Mouse (Mus musculus) lung, embryonic 15.5 days (tissue): ENCODE measurements at regions not wholly inside any gene's neighbourhood (a gene's known extent, or its start where the extent isn't known, plus 50 kb on each side); places are given as distances from the start of the nearest gene placed in this dataset.
A peak's percentile ranks its signal among the peaks of the same experiment; 100 is the strongest.

Experiments used
- ATAC-seq: fragments of 200-750 bp; cut with Nextera tagmentation; 2 replicates; pipeline ENCODE4 v1.8.0; 2017; ENCODE audit warnings: moderate number of reproducible peaks, borderline replicate concordance; ENCODE audit not compliant: low FRiP score, low TSS enrichment; ENCODE audit errors: extremely low read depth
- H3K27ac ChIP-seq: fragments of 300-500 bp; sonication (generic); 2 replicates; pipeline ENCODE4 v1.5.1; 2015; ENCODE audit warnings: moderate library complexity, mild to moderate bottlenecking, inconsistent platforms
- H3K27me3 ChIP-seq: fragments of 300-500 bp; sonication (generic); 2 replicates; pipeline ENCODE4 v1.6.1; 2015; ENCODE audit warnings: inconsistent platforms
- H3K36me3 ChIP-seq: fragments of 300-500 bp; sonication (generic); 2 replicates; pipeline ENCODE4 v1.6.1; 2015; ENCODE audit warnings: inconsistent platforms
- H3K4me1 ChIP-seq: fragments of 300-500 bp; sonication (generic); 2 replicates; pipeline ENCODE4 v1.6.1; 2015; ENCODE audit warnings: inconsistent platforms
- H3K4me2 ChIP-seq: fragments of 300-500 bp; sonication (generic); 2 replicates; pipeline ENCODE4 v1.6.1; 2015; ENCODE audit warnings: inconsistent platforms, mild to moderate bottlenecking, moderate library complexity
- H3K4me3 ChIP-seq: fragments of 300-500 bp; sonication (generic); 2 replicates; pipeline ENCODE4 v1.5.1; 2015; ENCODE audit warnings: mild to moderate bottlenecking, inconsistent platforms
- H3K9ac ChIP-seq: fragments of 300-500 bp; sonication (generic); 2 replicates; pipeline ENCODE4 v1.6.1; 2015; ENCODE audit warnings: inconsistent platforms
- H3K9me3 ChIP-seq: fragments of 300-500 bp; sonication (generic); 2 replicates; pipeline ENCODE4 v1.6.1; 2016; ENCODE audit warnings: inconsistent platforms
- WGBS: fragments of 180-500 bp; shearing (Covaris S2); methylation state at CpG from one replicate; pipeline ENCODE4 v1.1.7; 2015; 5-methylcytosine and 5-hydroxymethylcytosine counted together

DNA sequence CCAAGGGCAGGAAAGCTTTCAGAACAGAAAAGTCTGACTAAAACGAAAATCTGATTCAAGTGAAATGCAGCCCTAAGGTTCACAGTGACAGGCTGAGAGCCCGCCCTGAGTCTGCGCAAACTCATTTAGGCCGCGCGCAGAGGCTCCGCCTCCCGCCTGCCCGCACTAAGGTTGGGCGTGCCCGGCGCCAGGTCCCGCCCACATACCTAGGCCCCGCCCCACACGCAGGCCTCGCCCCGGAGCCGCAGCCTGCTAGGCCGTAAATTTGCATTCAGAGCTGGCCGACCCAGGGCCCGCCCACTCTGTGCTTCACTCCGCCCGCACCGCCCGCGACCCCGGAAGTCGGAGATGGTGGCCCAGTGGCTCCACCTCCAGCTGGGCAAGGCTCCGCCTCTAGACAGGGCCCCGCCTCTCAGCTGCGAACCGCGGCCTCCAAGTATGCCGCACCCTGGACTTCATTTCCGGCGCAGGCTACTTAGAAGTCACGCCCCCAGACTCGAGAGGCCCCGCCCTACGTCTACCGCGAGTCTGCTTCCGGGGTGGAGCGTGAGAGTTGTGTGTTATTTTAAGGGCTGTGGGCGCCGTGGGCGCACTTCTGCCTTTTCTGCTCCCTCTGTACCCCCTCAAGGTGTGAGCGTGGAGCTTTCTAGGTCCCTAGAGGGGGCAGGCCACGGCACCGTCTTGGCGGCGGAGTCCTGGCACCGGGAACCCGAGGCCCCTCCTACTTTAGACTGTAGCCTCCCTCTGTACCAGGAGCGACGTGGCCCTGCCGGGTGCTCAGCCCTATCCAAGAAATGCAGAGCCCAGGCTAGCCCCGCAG, 52.3 kb upstream of the Wnt7b start:
- peak overlapping the region; percentile 64 for H3K4me2 ChIP-seq
- H3K9ac ChIP-seq: peak overlapping the region; percentile 71
- H3K36me3 ChIP-seq: no peaks in the 10 kb centered on the region
- no peaks in the 10 kb centered on the region for H3K27me3 ChIP-seq
- ATAC-seq: peak; percentile 98
- H3K27ac ChIP-seq: peak overlapping the region; percentile 95
- peaks cover 5% of the 10 kb centered on the region for H3K4me1 ChIP-seq
- H3K4me3 ChIP-seq: peak overlapping the region; percentile 64
- under 1% methylated on average over 58 of the region's 58 CpGs for WGBS
- H3K9me3 ChIP-seq: no peaks in the 10 kb centered on the region

DNA sequence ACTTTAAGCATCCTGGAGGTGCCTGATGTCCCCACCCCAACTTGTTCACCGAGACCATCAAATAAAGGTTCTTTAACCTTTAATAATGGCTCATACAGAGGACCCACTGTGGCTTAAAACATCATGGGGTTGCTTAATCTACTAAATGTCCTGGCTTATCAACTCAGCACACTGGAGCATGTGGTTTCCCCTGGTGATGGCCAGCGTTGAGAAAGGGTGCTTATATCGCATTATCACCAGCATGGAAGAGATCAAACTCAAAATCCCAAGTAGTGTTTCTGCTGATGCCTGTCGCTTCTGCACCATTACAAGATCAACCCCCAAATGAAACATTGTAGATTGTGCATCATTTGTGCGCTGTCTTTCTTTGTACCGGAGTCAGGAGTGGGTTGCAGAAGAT, 53.2 kb upstream of the Wnt7b start:
- Histone ChIP-seq H3K27ac (peak overlapping the region; percentile 95), H3K27me3 (no peaks in the 10 kb centered on the region), H3K36me3 (no peaks in the 10 kb centered on the region), H3K4me2 (peak overlapping the region; percentile 64), H3K9ac (no peak overlapping the region), H3K4me3 (peak overlapping the region; percentile 64), H3K9me3 (no peaks in the 10 kb centered on the region), H3K4me1 (peaks cover 5% of the 10 kb centered on the region)
- no peak for ATAC-seq
- WGBS: 90% methylated on average over 6 of the region's 6 CpGs

DNA sequence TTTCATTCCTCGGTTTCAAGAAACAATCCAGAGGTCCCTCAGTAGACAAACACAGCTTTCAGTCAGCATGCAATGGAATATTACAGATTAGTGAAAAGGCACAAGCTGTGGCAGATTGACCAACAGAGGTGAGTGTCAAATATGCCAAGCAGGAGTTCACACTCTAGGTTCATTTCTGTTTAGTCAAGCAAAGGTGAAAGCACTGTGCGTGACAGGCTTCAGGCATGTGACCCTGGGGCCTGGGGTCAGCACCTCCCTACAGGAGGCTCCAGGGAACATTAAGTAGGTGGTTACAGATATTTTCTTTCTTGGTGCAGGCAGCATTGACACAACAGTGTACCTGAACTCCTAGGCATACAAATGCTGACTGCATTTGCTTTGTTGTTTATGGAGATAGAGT, 57.3 kb upstream of the Wnt7b start:
- Histone ChIP-seq H3K27ac (no peak overlapping the region), H3K36me3 (no peaks in the 10 kb centered on the region), H3K4me2 (no peak overlapping the region), H3K4me1 (peaks cover 5% of the 10 kb centered on the region; the same call in 1 of the 2 replicates), H3K9ac (no peak overlapping the region), H3K27me3 (no peaks in the 10 kb centered on the region), H3K9me3 (no peaks in the 10 kb centered on the region), H3K4me3 (no peak overlapping the region)
- no peak for ATAC-seq
- WGBS: 69% methylated on average over 2 of the region's 2 CpGs

DNA sequence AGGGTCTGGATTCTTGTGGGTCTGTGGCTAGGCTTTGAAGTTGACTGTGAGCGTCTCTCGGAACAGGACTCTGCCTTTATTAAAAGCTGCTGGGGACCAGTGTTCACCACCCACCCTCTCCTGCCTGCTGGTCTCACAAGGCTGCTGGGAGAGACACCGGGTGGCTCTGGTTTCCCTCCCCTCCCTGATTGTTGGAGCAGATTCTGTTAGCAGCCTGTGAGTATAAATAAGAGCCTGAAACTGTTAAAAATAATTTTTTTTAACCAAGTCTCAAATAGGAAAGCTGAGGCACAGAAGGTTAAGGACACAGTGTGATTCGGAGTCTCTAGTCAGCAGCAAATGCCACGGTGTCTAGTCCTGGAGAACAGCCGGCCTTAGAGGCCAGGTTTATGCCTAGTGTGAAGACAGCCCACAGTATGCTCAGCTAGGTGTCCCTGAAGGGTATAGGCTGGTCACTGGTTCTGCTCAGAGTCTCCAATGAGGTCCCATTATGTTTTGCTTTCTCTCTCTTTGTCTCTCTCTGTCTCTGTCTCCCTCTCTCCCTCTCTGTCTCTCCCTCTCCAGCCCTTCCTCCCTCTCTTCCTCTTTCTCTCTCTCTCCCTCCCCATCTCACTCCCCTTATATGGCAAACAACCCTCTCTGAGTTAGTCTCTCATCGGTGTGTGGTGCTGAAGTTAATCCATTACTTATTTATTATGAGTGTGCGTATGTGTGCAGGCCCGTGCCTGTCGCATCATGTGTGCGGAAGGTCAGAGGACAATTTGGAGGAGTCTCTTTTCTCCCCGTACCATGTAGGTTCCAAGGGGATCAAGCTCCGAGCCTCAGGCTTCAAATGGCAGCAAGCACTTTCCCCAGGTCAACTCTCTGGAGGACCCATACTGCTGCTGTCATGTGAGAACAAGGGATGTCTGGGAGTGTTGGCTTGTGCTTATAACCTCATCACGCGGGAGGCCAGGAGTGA, 59.1 kb upstream of the Wnt7b start:
- no peaks in the 10 kb centered on the region for H3K9me3 ChIP-seq
- no peak overlapping the region for H3K4me2 ChIP-seq
- no peak overlapping the region for H3K4me3 ChIP-seq
- 61% methylated on average over 15 of the region's 15 CpGs for WGBS
- H3K9ac ChIP-seq: no peak overlapping the region
- ATAC-seq: no peak
- peaks cover 18% of the 10 kb centered on the region for H3K4me1 ChIP-seq
- no peaks in the 10 kb centered on the region for H3K27me3 ChIP-seq
- no peak overlapping the region for H3K27ac ChIP-seq
- no peaks in the 10 kb centered on the region for H3K36me3 ChIP-seq

DNA sequence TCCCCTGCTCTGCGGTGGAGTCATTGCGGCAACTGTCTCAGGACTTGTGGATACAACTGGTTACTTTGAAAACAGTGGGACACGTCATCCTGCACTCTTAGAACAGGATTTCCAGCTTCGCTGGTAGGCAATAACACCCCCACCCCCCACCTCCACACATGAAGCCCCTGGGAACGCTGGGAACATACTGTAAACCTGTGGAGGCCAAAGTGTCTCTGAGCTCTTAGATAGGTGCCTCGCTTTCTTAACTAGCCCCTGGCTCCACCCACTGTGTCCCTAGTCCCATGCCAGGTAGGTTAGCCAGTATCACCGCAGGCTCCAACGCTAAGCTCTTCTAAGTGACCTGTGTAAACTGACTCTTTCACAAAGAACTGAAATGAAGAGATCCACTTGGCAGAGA, 63.1 kb upstream of the Wnt7b start:
- Histone ChIP-seq H3K9me3 (no peaks in the 10 kb centered on the region), H3K27ac (peak overlapping the region; percentile 79)
- WGBS: 44% methylated on average over 8 of the region's 8 CpGs

DNA sequence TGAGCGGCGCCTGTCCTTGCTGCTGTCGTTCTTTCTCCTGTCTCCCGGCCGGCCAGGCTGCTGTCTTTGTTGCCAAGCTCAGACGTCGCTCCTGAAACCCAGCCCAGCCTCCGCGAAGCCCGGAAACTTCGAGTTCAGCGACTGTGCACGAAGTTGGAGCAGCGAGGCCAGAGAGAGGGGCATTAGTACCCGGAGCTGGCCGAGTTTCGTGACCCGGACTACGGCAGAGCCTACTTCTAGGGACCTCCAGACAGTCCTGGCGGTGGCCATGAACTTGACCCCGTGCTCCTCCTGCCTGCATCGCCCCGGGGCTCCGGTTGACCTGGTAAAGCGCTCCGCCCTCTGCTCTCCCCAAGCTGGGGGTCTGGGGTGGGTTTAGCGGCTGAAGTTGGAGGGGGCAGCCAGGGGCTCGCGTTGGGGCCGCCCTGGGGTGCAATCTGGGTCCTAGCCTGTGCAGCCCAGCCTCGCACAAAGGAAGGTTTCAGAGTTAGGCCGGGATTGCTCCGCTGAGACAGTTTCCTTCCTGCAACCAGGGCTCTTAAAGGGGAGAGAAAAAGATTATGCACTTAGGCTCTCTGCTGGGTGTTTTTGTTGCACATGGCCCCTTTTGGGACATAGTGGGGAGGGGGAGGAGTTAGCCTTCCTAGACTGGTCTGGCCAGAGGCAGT, 63.8 kb upstream of the Wnt7b start:
- Histone ChIP-seq H3K4me2 (peak overlapping the region; percentile 87), H3K4me1 (peaks cover 32% of the 10 kb centered on the region), H3K36me3 (no peaks in the 10 kb centered on the region), H3K4me3 (peak overlapping the region; percentile 51), H3K9ac (peak overlapping the region; percentile 88), H3K9me3 (no peaks in the 10 kb centered on the region), H3K27ac (peak overlapping the region; percentile 79), H3K27me3 (no peaks in the 10 kb centered on the region)
- 2% methylated on average over 33 of the region's 33 CpGs for WGBS
- ATAC-seq: peak; percentile 70

More for the DNA sequence above, 63.1 kb upstream of the Wnt7b start:
- H3K36me3 ChIP-seq: no peaks in the 10 kb centered on the region
- H3K4me1 ChIP-seq: peaks cover 32% of the 10 kb centered on the region
- peak overlapping the region; percentile 88 for H3K9ac ChIP-seq
- ATAC-seq: no peak
- peak overlapping the region; percentile 51 for H3K4me3 ChIP-seq
- no peaks in the 10 kb centered on the region for H3K27me3 ChIP-seq
- peak overlapping the region; percentile 87 for H3K4me2 ChIP-seq

DNA sequence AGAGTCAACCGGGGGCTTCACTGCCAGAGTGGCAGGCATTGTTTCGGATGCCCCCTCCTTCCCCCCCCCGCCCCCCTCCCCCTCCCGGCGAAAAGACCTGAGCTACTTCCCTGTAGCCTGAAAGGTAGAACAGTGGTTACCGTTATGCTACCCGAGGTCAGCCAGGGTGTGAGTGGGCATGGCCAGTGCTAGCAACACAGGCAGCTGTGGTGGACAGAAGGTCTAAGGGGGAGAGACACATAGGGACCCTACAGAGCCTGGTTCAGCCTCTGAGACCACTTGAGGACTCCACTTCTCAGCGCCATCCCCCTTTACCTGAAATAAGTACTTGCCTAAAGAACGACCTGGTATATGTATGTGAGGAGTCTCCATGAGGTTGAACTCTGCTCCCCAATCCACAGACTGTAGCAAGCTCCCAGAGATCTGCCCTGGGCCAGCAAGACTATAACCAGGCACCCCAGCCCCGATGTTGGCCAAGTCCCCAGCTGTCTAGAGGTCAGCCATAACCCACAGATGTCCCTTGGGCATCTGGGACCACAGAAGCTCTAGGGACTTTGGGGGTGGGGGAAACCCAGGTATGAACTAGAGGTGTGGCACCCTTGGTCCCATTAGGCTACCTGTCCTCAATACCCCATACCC, 64.5 kb upstream of the Wnt7b start:
- H3K4me1 ChIP-seq: peaks cover 29% of the 10 kb centered on the region
- no peaks in the 10 kb centered on the region for H3K36me3 ChIP-seq
- peak overlapping the region; percentile 88 for H3K9ac ChIP-seq
- no peaks in the 10 kb centered on the region for H3K27me3 ChIP-seq
- peak overlapping the region; percentile 87 for H3K4me2 ChIP-seq
- peak overlapping the region; percentile 79 for H3K27ac ChIP-seq
- 32% methylated on average over 8 of the region's 10 CpGs for WGBS
- ATAC-seq: peak; percentile 62
- peak overlapping the region; percentile 51 for H3K4me3 ChIP-seq
- no peaks in the 10 kb centered on the region for H3K9me3 ChIP-seq

DNA sequence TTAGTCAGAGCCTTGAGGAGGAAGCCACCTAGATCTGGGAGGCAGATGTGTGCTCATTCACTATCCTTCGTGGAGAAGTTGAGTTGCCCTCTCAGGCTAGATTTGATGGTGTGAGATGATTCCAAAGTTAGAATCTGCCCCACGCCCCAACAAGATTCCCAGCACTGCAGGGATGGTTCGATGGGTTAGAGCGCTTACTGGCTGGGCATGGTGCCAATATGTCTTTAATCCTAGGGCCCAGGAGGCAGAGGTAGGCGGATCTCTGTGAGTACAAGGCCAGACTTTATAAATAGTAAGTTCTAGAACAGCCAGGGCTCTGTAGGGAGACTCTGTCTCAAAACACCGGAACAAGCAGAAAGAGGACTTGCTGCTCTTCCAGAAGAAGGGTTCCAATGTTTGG, 65.3 kb upstream of the Wnt7b start:
- H3K27me3 ChIP-seq: no peaks in the 10 kb centered on the region
- ATAC-seq: no peak
- H3K9me3 ChIP-seq: no peaks in the 10 kb centered on the region
- 71% methylated on average over 6 of the region's 6 CpGs for WGBS
- H3K27ac ChIP-seq: no peak overlapping the region
- H3K4me1 ChIP-seq: peaks cover 29% of the 10 kb centered on the region
- 0 out of 2 replicates have a peak overlapping the region, but pooled peaks have one; percentile 87 for H3K4me2 ChIP-seq
- no peaks in the 10 kb centered on the region for H3K36me3 ChIP-seq
- no peak overlapping the region for H3K4me3 ChIP-seq
- H3K9ac ChIP-seq: no peak overlapping the region

DNA sequence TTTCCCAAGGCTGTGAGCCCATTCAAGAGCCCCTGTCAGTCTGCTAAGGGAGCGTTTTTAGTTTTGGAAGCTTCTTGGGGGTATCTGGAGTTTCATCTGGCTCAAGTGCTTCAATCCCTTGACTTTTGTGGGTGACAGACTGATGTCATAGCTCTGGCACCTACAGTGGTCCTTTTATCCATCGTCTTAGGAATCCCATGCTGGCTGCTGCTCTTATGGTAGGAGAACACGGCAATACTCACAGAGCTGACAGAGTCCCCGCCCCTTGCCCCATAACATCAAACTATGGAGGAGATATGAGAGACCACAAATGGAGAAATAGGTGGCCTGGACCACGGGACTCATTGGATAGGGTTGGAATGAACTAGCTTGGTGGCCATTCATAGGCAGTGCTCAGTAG, 68.0 kb upstream of the Wnt7b start:
- H3K27me3 ChIP-seq: no peaks in the 10 kb centered on the region
- H3K9ac ChIP-seq: no peak overlapping the region
- 66% methylated on average over 5 of the region's 5 CpGs for WGBS
- no peak for ATAC-seq
- H3K4me2 ChIP-seq: no peak overlapping the region
- no peak overlapping the region for H3K4me3 ChIP-seq
- H3K9me3 ChIP-seq: no peaks in the 10 kb centered on the region
- H3K27ac ChIP-seq: no peak overlapping the region
- H3K4me1 ChIP-seq: peaks cover 53% of the 10 kb centered on the region
- no peaks in the 10 kb centered on the region for H3K36me3 ChIP-seq

DNA sequence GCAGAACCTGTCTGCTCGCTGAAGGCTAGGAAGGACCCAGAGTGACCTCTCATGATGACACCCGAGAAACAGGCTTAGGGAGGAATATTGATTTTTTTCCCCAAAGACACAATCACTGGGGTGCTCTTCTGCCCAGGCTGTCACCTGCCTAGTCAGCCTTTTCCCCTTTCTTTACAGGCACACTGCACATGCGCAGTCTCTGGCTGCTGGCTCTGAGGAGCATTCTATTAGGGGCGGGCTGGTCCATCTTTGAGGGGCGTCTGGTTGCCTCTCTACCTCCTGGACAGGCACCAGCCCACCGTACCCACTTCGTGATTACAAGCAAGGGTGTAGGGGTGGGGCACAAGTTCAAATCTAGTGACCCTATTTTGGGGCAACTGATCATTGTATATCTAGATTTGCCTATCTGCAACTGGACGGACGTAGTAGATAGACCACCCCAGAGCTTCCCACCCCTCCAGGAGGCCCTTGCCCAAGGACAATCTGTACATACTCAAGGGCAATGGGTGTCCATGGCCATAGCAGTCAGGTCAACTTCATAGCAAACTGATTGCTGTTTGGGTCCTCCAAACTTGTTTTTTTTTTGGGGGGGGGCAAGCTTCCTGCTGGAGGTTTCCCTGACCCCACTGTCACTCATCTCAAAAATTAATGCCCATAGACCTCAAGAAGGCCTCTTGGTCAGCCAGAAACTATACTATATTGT, 69.6 kb upstream of the Wnt7b start:
- H3K36me3 ChIP-seq: no peaks in the 10 kb centered on the region
- H3K9me3 ChIP-seq: no peaks in the 10 kb centered on the region
- no peak overlapping the region for H3K4me2 ChIP-seq
- no peaks in the 10 kb centered on the region for H3K27me3 ChIP-seq
- peaks cover 46% of the 10 kb centered on the region for H3K4me1 ChIP-seq
- 77% methylated on average over 9 of the region's 9 CpGs for WGBS
- H3K27ac ChIP-seq: no peak overlapping the region
- ATAC-seq: no peak
- H3K9ac ChIP-seq: no peak overlapping the region
- no peak overlapping the region for H3K4me3 ChIP-seq

DNA sequence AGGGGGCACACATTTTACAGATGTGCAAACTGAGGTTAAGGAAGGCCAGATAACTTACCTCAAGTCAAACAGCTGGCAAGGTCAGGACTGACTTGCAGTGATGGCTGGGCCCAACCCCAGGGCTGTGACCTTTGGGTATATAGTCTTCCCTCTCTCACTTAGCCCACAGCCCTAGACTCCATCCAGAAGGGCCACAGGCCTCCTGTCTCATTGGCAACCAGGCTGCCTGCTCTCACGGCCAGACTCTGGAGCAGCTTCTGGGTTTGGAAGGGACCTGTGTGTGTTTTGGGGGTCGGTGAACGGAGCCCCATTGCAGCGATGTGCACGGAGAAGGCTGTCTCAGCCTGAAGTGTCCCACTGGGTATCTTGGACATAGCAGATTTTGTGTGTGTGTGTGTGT, 70.2 kb upstream of the Wnt7b start:
- Histone ChIP-seq H3K36me3 (no peaks in the 10 kb centered on the region), H3K4me3 (no peak overlapping the region), H3K4me1 (peaks cover 41% of the 10 kb centered on the region), H3K27ac (peak overlapping the region; percentile 99), H3K4me2 (peak overlapping the region; percentile 89), H3K27me3 (no peaks in the 10 kb centered on the region), H3K9ac (no peak overlapping the region), H3K9me3 (no peaks in the 10 kb centered on the region)
- 82% methylated on average over 5 of the region's 5 CpGs for WGBS
- ATAC-seq: no peak
